8 mouse cellular contexts compared by ENCODE assay signal in genomic region chr1:174999265-175000200, GRCm38 (mm10).
A peak's percentile ranks its signal among the peaks of the same experiment; 100 is the strongest.
DNase-seq lines count a peak whose midpoint lies in the region; ATAC-seq lines count a peak whose summit lies in the region.

No protein-coding gene starts in this region.

- DNase-seq in heart, adult 11 months, result peak; percentile 79
- no peak for DNase-seq in heart, postnatal 25 days (ENCODE audit: low spot score)
- peak; percentile 66 to 69 for DNase-seq in cerebellum, postnatal 10 days
- DNase-seq in gastrocnemius, postnatal 25 days, result peak; percentile 9
- DNase-seq in layer of hippocampus, adult 9-11 months, result peak; percentile 21
- DNase-seq in lung, postnatal 25 days (ENCODE audit: low spot score), result peak; percentile 19
- peak; percentile 16 for DNase-seq in right cerebral cortex, postnatal 4 days

- no peak for ATAC-seq in CD4-positive, CD25-positive, alpha-beta regulatory T cell, adult 4 months

- intact Hi-C loops in heart, postnatal 25 days (cut with DNase I), result loop anchor here (2.0 kb wide), 1 partner anchor 405 kb away; no protein-coding TSS in a partner anchor
